ENCODE assay signal across 10 mouse cellular contexts in the genomic region with DNA sequence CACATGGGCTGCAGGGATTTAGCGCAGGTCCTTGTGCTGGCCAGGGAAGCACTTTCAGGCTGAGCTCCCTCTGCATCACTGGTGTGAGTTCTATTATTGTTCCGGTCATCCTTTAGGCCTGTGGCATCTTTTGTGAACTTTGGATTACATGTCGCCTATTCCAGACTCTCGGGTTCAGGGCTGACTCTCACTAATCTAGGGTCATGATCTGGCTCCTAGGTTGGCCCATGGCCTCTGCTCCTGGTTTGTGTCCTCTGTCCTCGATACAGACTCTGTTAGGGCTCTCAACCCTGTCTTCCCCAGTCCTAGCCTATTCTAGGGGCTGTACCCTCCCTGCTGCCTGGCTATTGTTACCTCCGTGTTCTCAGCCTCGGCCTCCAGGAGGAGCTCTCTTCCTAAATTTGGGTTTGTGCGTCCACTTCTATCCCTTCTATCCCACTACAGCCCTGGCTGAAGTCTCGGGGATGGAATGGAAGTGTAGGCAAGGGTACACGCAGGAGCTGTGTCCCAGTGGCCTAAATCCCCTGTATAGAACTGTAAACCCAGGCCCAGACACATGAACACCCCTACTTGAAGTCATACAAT. TPM values are rescaled to one million over a fixed set of nuclear protein-coding genes. Genes with fewer than 3 reads are reported as not detected.
A peak's percentile ranks its signal among the peaks of the same experiment; 100 is the strongest.
DNase-seq lines count a peak whose midpoint lies in the region; ATAC-seq and TF ChIP-seq lines count a peak whose summit lies in the region.
"Had no signal": no experiment of that assay in that cellular context is flagged by ENCODE, and none has a peak within 500 bp of the region (broad histone marks: within the 10 kb centered on the region; RNA-seq: fewer than 3 reads in every experiment).

No protein-coding gene starts in this region.

- H3K4me3 ChIP-seq in layer of hippocampus, adult 2 months: no peak overlapping the region
- H3K4me3 ChIP-seq in E14TG2a.4 (replicated peaks; ENCODE audit: low read length): no peak overlapping the region
- no peak overlapping the region for H3K4me3 ChIP-seq in forebrain, embryonic 12.5 days (replicated peaks)
- H3K4me3 ChIP-seq: heart, embryonic 13.5 days had no signal

- no peak overlapping the region for H3K9ac ChIP-seq in forebrain, embryonic 12.5 days

- 0 out of 2 replicates have a peak, but pooled peaks cover 6% of the 10 kb centered on the region for H3K36me3 ChIP-seq in E14TG2a.4 (ENCODE audit: insufficient read depth, low read length)
- peaks cover 74% of the 10 kb centered on the region for H3K36me3 ChIP-seq in forebrain, embryonic 12.5 days (replicated peaks)

- 61% methylated on average over 10 of the region's 10 CpGs for WGBS in forebrain, embryonic 12.5 days

- DNase-seq in cerebellum, postnatal 14 days: peak; percentile 52 to 71
- no peak for DNase-seq in layer of hippocampus, adult 2 months (ENCODE audit: low spot score in 2 of 2)
- DNase-seq in layer of hippocampus, adult 11-12 months (ENCODE audit: low spot score): no peak
- DNase-seq in heart, postnatal 14 days: peak; percentile 20 to 47
- no peak for DNase-seq in layer of hippocampus, postnatal 14 days (ENCODE audit: low spot score in 2 of 2)
- DNase-seq: cerebellum, adult 18-20 months had no signal

- peak; percentile 62 for TF ChIP-seq CTCF in layer of hippocampus, adult 2 months (conservative IDR thresholded peaks at IDR 0.05)
- peak; percentile 49 for TF ChIP-seq CTCF in E14TG2a.4 (conservative IDR thresholded peaks at IDR 0.05; ENCODE audit: low read length)

- intact Hi-C loops in heart, postnatal 14 days (cut with DNase I): no loop called here

- H3K27ac ChIP-seq in layer of hippocampus, adult 2 months: no peak overlapping the region
- no peak overlapping the region for H3K27ac ChIP-seq in forebrain, embryonic 12.5 days
- H3K27ac ChIP-seq: heart, embryonic 13.5 days had no signal

- peaks cover 11% of the 10 kb centered on the region; the same call in 1 of the 2 replicates for H3K27me3 ChIP-seq in E14TG2a.4 (ENCODE audit: insufficient read depth, low read length)
- no peaks in the 10 kb centered on the region for H3K27me3 ChIP-seq in forebrain, embryonic 12.5 days
- H3K27me3 ChIP-seq: heart, embryonic 13.5 days had no signal

- H3K4me2 ChIP-seq in forebrain, embryonic 12.5 days: no peak overlapping the region
- H3K4me2 ChIP-seq: heart, embryonic 13.5 days had no signal

- H3K9me3 ChIP-seq in E14TG2a.4 (ENCODE audit: low read length): 0 out of 2 replicates have a peak, but pooled peaks cover 5% of the 10 kb centered on the region
- no peaks in the 10 kb centered on the region for H3K9me3 ChIP-seq in forebrain, embryonic 12.5 days
- H3K9me3 ChIP-seq: heart, embryonic 13.5 days had no signal

- ATAC-seq in cerebellum, adult (ENCODE audit: insufficient number of reproducible peaks, low FRiP score, low TSS enrichment): no peak
- no peak for ATAC-seq in forebrain, embryonic 12.5 days (ENCODE audit: low FRiP score)

- H3K4me1 ChIP-seq in E14TG2a.4 (replicated peaks; ENCODE audit: low read depth, low read length): peaks cover 48% of the 10 kb centered on the region
- H3K4me1 ChIP-seq in forebrain, embryonic 12.5 days: no peaks in the 10 kb centered on the region

RNA-seq across cellular contexts. Expression of gene Atp1a3, which starts 20.2 kb away (rescaled TPM):
- total RNA-seq in layer of hippocampus, adult 2 months (2021): 1,000 to 10,000 TPM; 2,443 to 2,563 TPM
- under 1 TPM; 0.62 to 0.80 TPM for total RNA-seq in heart, postnatal 14 days (2021)
- 1,000 to 10,000 TPM; 2,620 to 2,738 TPM for total RNA-seq in layer of hippocampus, postnatal 14 days (2021)
- 68.2 and 87.4 TPM in 2 replicates for polyA plus RNA-seq in forebrain, embryonic 12.5 days (2016; fragmentation: Nextera tagmentation; extraction: Ambion mirVana)

RNA-seq across cellular contexts. Expression of gene Grik5, which starts 46.2 kb away (rescaled TPM):
- total RNA-seq in layer of hippocampus, adult 2 months (2021): 100 to 1,000 TPM; 247 to 248 TPM
- 1 to 10 TPM; 5.8 to 7.6 TPM for total RNA-seq in heart, postnatal 14 days (2021)
- 100 to 1,000 TPM; 258 to 270 TPM for total RNA-seq in layer of hippocampus, postnatal 14 days (2021)
- 14.3 and 18.1 TPM in 2 replicates for polyA plus RNA-seq in forebrain, embryonic 12.5 days (2016; fragmentation: Nextera tagmentation; extraction: Ambion mirVana)

RNA-seq across cellular contexts. Expression of gene Zfp574, which starts 46.4 kb away (rescaled TPM):
- total RNA-seq in layer of hippocampus, adult 2 months (2021): 10 to 100 TPM; 29.3 to 30.3 TPM
- 10 to 100 TPM; 10.5 to 11.2 TPM for total RNA-seq in heart, postnatal 14 days (2021)
- total RNA-seq in layer of hippocampus, postnatal 14 days (2021): 10 to 100 TPM; 25.0 to 26.1 TPM
- 39.7 and 41.2 TPM in 2 replicates for polyA plus RNA-seq in forebrain, embryonic 12.5 days (2016; fragmentation: Nextera tagmentation; extraction: Ambion mirVana)

RNA-seq across cellular contexts. Expression of gene Rabac1, which starts 53.4 kb away (rescaled TPM):
- total RNA-seq in layer of hippocampus, adult 2 months (2021): 100 to 1,000 TPM; 275 to 315 TPM
- total RNA-seq in heart, postnatal 14 days (2021): 100 to 1,000 TPM; 289 to 303 TPM
- total RNA-seq in layer of hippocampus, postnatal 14 days (2021): 100 to 1,000 TPM; 262 to 275 TPM
- 82.3 and 87.7 TPM in 2 replicates for polyA plus RNA-seq in forebrain, embryonic 12.5 days (2016; fragmentation: Nextera tagmentation; extraction: Ambion mirVana)

Comparison
In these comparisons a context has a peak if more than half of its experiments do, and no peak if none do; other contexts are left out.
1. DNase-seq: peak in cerebellum, postnatal 14 days (2 of 2) and heart, postnatal 14 days (2 of 2); none in layer of hippocampus, adult 2 months (0 of 2), layer of hippocampus, adult 11-12 months (single experiment) and layer of hippocampus, postnatal 14 days (0 of 2).
2. RNA of gene Atp1a3, which starts 20.2 kb away (total RNA-seq): 2,620 to 2,738 TPM in layer of hippocampus, postnatal 14 days and 2,443 to 2,563 TPM in layer of hippocampus, adult 2 months; 0.62 to 0.80 TPM in heart, postnatal 14 days; every median in the first group is over 1,000 times any median in the second.
3. RNA of gene Grik5, which starts 46.2 kb away (total RNA-seq): 258 to 270 TPM in layer of hippocampus, postnatal 14 days and 247 to 248 TPM in layer of hippocampus, adult 2 months; 5.8 to 7.6 TPM in heart, postnatal 14 days; every median in the first group is over 10 times any median in the second.